Mouse (Mus musculus) heart, embryonic 15.5 days (tissue): ENCODE results near the gene Cfap73. TPM values are rescaled to one million over a fixed set of nuclear protein-coding genes. Genes with fewer than 3 reads are reported as not detected.
A peak's percentile ranks its signal among the peaks of the same experiment; 100 is the strongest.

Experiments used
- ATAC-seq: fragments of 200-750 bp; cut with Nextera tagmentation; replicated peaks from 2 replicates; pipeline ENCODE4 v1.8.0; 2017; ENCODE audit warnings: low read depth, moderate TSS enrichment; ENCODE audit not compliant: insufficient number of reproducible peaks, insufficient read depth, low FRiP score
- H3K27ac ChIP-seq: fragments of 300-500 bp; sonication (generic); 2 replicates; pipeline ENCODE4 v1.5.1; 2015; ENCODE audit warnings: mild to moderate bottlenecking, inconsistent platforms
- H3K27me3 ChIP-seq: fragments of 300-500 bp; sonication (generic); 2 replicates; pipeline ENCODE4 v1.6.1; 2015; ENCODE audit warnings: inconsistent platforms
- H3K36me3 ChIP-seq: fragments of 300-500 bp; sonication (generic); 2 replicates; pipeline ENCODE4 v1.6.1; 2015; ENCODE audit warnings: mild to moderate bottlenecking, inconsistent platforms
- H3K4me1 ChIP-seq: fragments of 300-500 bp; sonication (generic); replicated peaks from 2 replicates; pipeline ENCODE4 v1.6.1; 2015; ENCODE audit warnings: inconsistent platforms
- H3K4me2 ChIP-seq: fragments of 300-500 bp; sonication (generic); 2 replicates; pipeline ENCODE4 v1.6.1; 2015; ENCODE audit warnings: inconsistent platforms, mild to moderate bottlenecking, moderate library complexity
- H3K4me3 ChIP-seq: fragments of 300-500 bp; sonication (generic); 2 replicates; pipeline ENCODE4 v1.5.1; 2015; ENCODE audit warnings: mild to moderate bottlenecking, inconsistent platforms
- H3K9ac ChIP-seq: fragments of 300-500 bp; sonication (generic); 2 replicates; pipeline ENCODE4 v1.6.1; 2015; ENCODE audit warnings: mild to moderate bottlenecking, inconsistent platforms
- H3K9me3 ChIP-seq: fragments of 300-500 bp; sonication (generic); replicated peaks from 2 replicates; pipeline ENCODE4 v1.6.1; 2016; ENCODE audit warnings: inconsistent platforms
- whole genome bisulfite sequencing: fragments of 180-500 bp; shearing (Covaris S2); methylation state at CpG from one replicate; pipeline ENCODE4 v1.1.7; 2015; ENCODE audit warnings: mixed read lengths; 5-methylcytosine and 5-hydroxymethylcytosine counted together
- polyA plus RNA-seq: library from polyadenylated mRNA; unstranded; fragments of >200 nt; fragmentation: Nextera tagmentation; extraction: Ambion mirVana; gene quantifications from 2 replicates; pipeline ENCODE4 v1.2.1, GENCODE M21; 2015

Gene Cfap73
- polyA plus RNA-seq, 1 experiment from 2014 or later: not detected

- WGBS: 85% methylated on average over 5 of the region's 5 CpGs
- peak overlapping the region; percentile 67; the same call in 1 of the 2 replicates for H3K4me3 ChIP-seq
- H3K27ac ChIP-seq: no peak overlapping the region
- H3K4me2 ChIP-seq: peak overlapping the region; percentile 85
- ATAC-seq: no peak
- peak overlapping the region; percentile 64; the same call in 1 of the 2 replicates for H3K9ac ChIP-seq
- H3K9me3 ChIP-seq: no peaks in the 10 kb centered on the region
- 0 out of 2 replicates have a peak, but pooled peaks cover 2% of the 10 kb centered on the region for H3K36me3 ChIP-seq
- H3K27me3 ChIP-seq: no peaks in the 10 kb centered on the region
- H3K4me1 ChIP-seq: peaks cover 16% of the 10 kb centered on the region
Measured at GRCm38 (mm10) chr5:120610906-120611305, 23.1 kb downstream of the Cfap73 start.

- Histone ChIP-seq H3K27ac (no peak overlapping the region), H3K9ac (no peak overlapping the region), H3K36me3 (no peaks in the 10 kb centered on the region), H3K4me1 (peaks cover 21% of the 10 kb centered on the region), H3K27me3 (no peaks in the 10 kb centered on the region), H3K4me3 (no peak overlapping the region), H3K4me2 (no peak overlapping the region), H3K9me3 (no peaks in the 10 kb centered on the region)
- no peak for ATAC-seq
- WGBS: 79% methylated on average over 16 of the region's 16 CpGs
Measured at GRCm38 (mm10) chr5:120609246-120609775, 24.7 kb downstream of the Cfap73 start.

- no peak for ATAC-seq
- H3K4me1 ChIP-seq: peaks cover 16% of the 10 kb centered on the region
- WGBS: 74% methylated on average over 3 of the region's 3 CpGs
- no peak overlapping the region for H3K9ac ChIP-seq
- no peak overlapping the region for H3K27ac ChIP-seq
- no peaks in the 10 kb centered on the region for H3K27me3 ChIP-seq
- no peaks in the 10 kb centered on the region for H3K36me3 ChIP-seq
- no peaks in the 10 kb centered on the region for H3K9me3 ChIP-seq
- no peak overlapping the region for H3K4me3 ChIP-seq
- H3K4me2 ChIP-seq: no peak overlapping the region
Measured at GRCm38 (mm10) chr5:120607335-120607734, 26.7 kb downstream of the Cfap73 start.

- no peaks in the 10 kb centered on the region for H3K27me3 ChIP-seq
- H3K36me3 ChIP-seq: no peaks in the 10 kb centered on the region
- H3K4me2 ChIP-seq: no peak overlapping the region
- no peak overlapping the region for H3K27ac ChIP-seq
- no peaks in the 10 kb centered on the region for H3K9me3 ChIP-seq
- 70% methylated on average over 25 of the region's 25 CpGs for WGBS
- no peak overlapping the region for H3K4me3 ChIP-seq
- H3K4me1 ChIP-seq: peaks cover 14% of the 10 kb centered on the region
- H3K9ac ChIP-seq: no peak overlapping the region
- no peak for ATAC-seq
Measured at GRCm38 (mm10) chr5:120606590-120607200, 27.3 kb downstream of the Cfap73 start.

GRCm38 (mm10) chr5:120605688-120606087 lies 28.3 kb downstream of the Cfap73 start:
- Histone ChIP-seq H3K9me3 (no peaks in the 10 kb centered on the region), H3K27ac (no peak overlapping the region), H3K36me3 (no peaks in the 10 kb centered on the region), H3K4me3 (peak overlapping the region; percentile 41), H3K4me2 (peak overlapping the region; percentile 58), H3K4me1 (peaks cover 12% of the 10 kb centered on the region), H3K9ac (no peak overlapping the region), H3K27me3 (no peaks in the 10 kb centered on the region)
- peak; percentile 63 for ATAC-seq
- 3% methylated on average over 8 of the region's 8 CpGs for WGBS

- ATAC-seq: 0 out of 2 replicates have a peak, but pooled peaks have one; percentile 5
- no peak overlapping the region for H3K27ac ChIP-seq
- 2% methylated on average over 10 of the region's 10 CpGs for WGBS
- peak overlapping the region; percentile 41 for H3K4me3 ChIP-seq
- peak overlapping the region; percentile 58 for H3K4me2 ChIP-seq
- H3K9me3 ChIP-seq: no peaks in the 10 kb centered on the region
- H3K36me3 ChIP-seq: no peaks in the 10 kb centered on the region
- no peak overlapping the region for H3K9ac ChIP-seq
- H3K27me3 ChIP-seq: 0 out of 2 replicates have a peak, but pooled peaks cover 3% of the 10 kb centered on the region
- peaks cover 17% of the 10 kb centered on the region for H3K4me1 ChIP-seq
Measured at GRCm38 (mm10) chr5:120605241-120605661, 28.8 kb downstream of the Cfap73 start.

- 3% methylated on average over 6 of the region's 6 CpGs for whole genome bisulfite sequencing
- Histone ChIP-seq H3K27me3 (0 out of 2 replicates have a peak, but pooled peaks cover 5% of the 10 kb centered on the region), H3K4me3 (peak overlapping the region; percentile 41), H3K9ac (no peak overlapping the region), H3K4me1 (peaks cover 18% of the 10 kb centered on the region), H3K9me3 (no peaks in the 10 kb centered on the region), H3K36me3 (no peaks in the 10 kb centered on the region), H3K4me2 (peak overlapping the region; percentile 58), H3K27ac (no peak overlapping the region)
- no peak for ATAC-seq
Measured at GRCm38 (mm10) chr5:120604839-120605238, 29.2 kb downstream of the Cfap73 start.

GRCm38 (mm10) chr5:120603515-120603914 lies 30.5 kb downstream of the Cfap73 start:
- WGBS: 70% methylated on average over 7 of the region's 7 CpGs
- H3K4me2 ChIP-seq: no peak overlapping the region
- no peak for ATAC-seq
- H3K9me3 ChIP-seq: no peaks in the 10 kb centered on the region
- H3K4me1 ChIP-seq: peaks cover 18% of the 10 kb centered on the region
- H3K9ac ChIP-seq: no peak overlapping the region
- no peak overlapping the region for H3K4me3 ChIP-seq
- no peaks in the 10 kb centered on the region for H3K36me3 ChIP-seq
- H3K27me3 ChIP-seq: peaks cover 5% of the 10 kb centered on the region; the same call in 1 of the 2 replicates
- no peak overlapping the region for H3K27ac ChIP-seq

GRCm38 (mm10) chr5:120602210-120602609 lies 31.8 kb downstream of the Cfap73 start:
- H3K36me3 ChIP-seq: no peaks in the 10 kb centered on the region
- no peak overlapping the region for H3K9ac ChIP-seq
- no peaks in the 10 kb centered on the region for H3K9me3 ChIP-seq
- H3K4me1 ChIP-seq: peaks cover 18% of the 10 kb centered on the region
- WGBS: 93% methylated on average over 12 of the region's 12 CpGs
- H3K4me3 ChIP-seq: no peak overlapping the region
- no peak overlapping the region for H3K4me2 ChIP-seq
- H3K27me3 ChIP-seq: peaks cover 5% of the 10 kb centered on the region; the same call in 1 of the 2 replicates
- H3K27ac ChIP-seq: no peak overlapping the region
- ATAC-seq: no peak

GRCm38 (mm10) chr5:120600946-120601668 lies 32.9 kb downstream of the Cfap73 start:
- Histone ChIP-seq H3K36me3 (no peaks in the 10 kb centered on the region), H3K4me3 (no peak overlapping the region), H3K9me3 (no peaks in the 10 kb centered on the region), H3K27ac (no peak overlapping the region), H3K9ac (no peak overlapping the region), H3K4me1 (peaks cover 18% of the 10 kb centered on the region), H3K27me3 (peaks cover 10% of the 10 kb centered on the region; the same call in 1 of the 2 replicates), H3K4me2 (no peak overlapping the region)
- 36% methylated on average over 11 of the region's 11 CpGs for WGBS
- no peak for ATAC-seq

- Histone ChIP-seq H3K36me3 (no peaks in the 10 kb centered on the region), H3K4me1 (peaks cover 13% of the 10 kb centered on the region), H3K9ac (no peak overlapping the region), H3K9me3 (no peaks in the 10 kb centered on the region), H3K4me2 (no peak overlapping the region), H3K27ac (no peak overlapping the region), H3K27me3 (peaks cover 10% of the 10 kb centered on the region; the same call in 1 of the 2 replicates), H3K4me3 (no peak overlapping the region)
- 71% methylated on average over 6 of the region's 6 CpGs for WGBS
- no peak for ATAC-seq
Measured at GRCm38 (mm10) chr5:120599625-120600024, 34.4 kb downstream of the Cfap73 start.
